Mouse (Mus musculus): ENCODE results near the gene Olfr930.

DNA sequence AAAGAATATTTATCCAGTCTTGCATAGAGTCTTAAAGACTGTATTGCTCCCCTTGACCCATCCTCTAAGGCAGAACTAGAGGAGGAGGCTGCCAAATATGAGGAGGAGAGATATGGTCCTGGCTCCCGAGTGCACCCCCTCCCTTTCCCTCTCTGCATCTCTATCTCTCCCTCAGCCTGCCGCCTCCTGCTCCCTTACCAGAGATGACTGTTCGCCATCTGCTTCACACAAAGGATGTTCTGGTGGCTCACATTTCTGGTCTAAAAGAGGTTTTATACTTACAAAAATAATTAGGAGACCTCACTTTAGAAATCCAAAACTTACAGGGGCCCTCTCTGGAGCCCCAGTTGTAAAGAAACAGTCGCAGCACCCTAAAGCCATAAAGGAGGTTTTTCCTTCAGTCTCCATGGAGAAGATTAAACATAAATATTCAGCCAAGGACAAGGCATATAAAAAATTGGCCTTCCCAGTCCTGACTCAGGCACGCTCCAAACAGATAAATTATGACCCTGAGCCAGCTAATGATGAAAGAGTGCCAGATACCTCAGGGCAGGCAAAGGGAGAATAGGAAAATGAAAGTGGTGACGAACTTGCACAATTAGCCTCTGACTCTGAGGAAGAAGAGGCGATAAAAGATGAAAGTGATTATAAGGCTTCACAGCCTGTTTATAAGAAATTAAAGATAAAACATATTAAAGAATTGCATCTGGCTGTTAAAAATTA is 24.0 kb downstream of the Olfr930 start:
- TF ChIP-seq CTCF (IDR thresholded peaks at IDR 0.05; ENCODE audit: borderline replicate concordance, extremely low read depth, insufficient read depth, insufficient read length), result no peak
- TF ChIP-seq POLR2A (IDR thresholded peaks at IDR 0.05; ENCODE audit: borderline replicate concordance, extremely low read depth, insufficient read depth, insufficient read length, poor library complexity, severe bottlenecking), result no peak

Data from brain, embryonic 14.5 days (tissue).